In genomic region chr8:83902961-83903666, GRCm38 (mm10) we compare ENCODE assay signal across 8 mouse cellular contexts. TPM values are rescaled to one million over a fixed set of nuclear protein-coding genes. Genes with fewer than 3 reads are reported as not detected.
DNase-seq lines count a peak whose midpoint lies in the region; ATAC-seq and TF ChIP-seq lines count a peak whose summit lies in the region.

No protein-coding gene starts in this region.

- peak overlapping the region; percentile 84 for H3K4me3 ChIP-seq in layer of hippocampus, adult 2 months
- peak overlapping the region; percentile 71 for H3K4me3 ChIP-seq in forebrain, embryonic 13.5 days
- peak overlapping the region; percentile 14 for H3K4me3 ChIP-seq in limb, embryonic 15.5 days
- peak overlapping the region; percentile 67 for H3K4me3 ChIP-seq in neural tube, embryonic 15.5 days (replicated peaks)

- TF ChIP-seq CTCF in layer of hippocampus, adult 2 months (conservative IDR thresholded peaks at IDR 0.05): peak; percentile 64

- no peaks in the 10 kb centered on the region for H3K9me3 ChIP-seq in forebrain, embryonic 13.5 days (replicated peaks)
- H3K9me3 ChIP-seq in limb, embryonic 15.5 days: no peaks in the 10 kb centered on the region
- H3K9me3 ChIP-seq in neural tube, embryonic 15.5 days (replicated peaks): no peaks in the 10 kb centered on the region

- H3K9ac ChIP-seq in forebrain, embryonic 13.5 days: peak overlapping the region; percentile 92
- no peak overlapping the region for H3K9ac ChIP-seq in limb, embryonic 15.5 days
- H3K9ac ChIP-seq in neural tube, embryonic 15.5 days (replicated peaks): peak overlapping the region; percentile 24

- 10% methylated on average over 13 of the region's 13 CpGs for WGBS in forebrain, embryonic 13.5 days
- 10% methylated on average over 11 of the region's 13 CpGs for whole genome bisulfite sequencing in limb, embryonic 15.5 days
- 13% methylated on average over 12 of the region's 13 CpGs for whole genome bisulfite sequencing in neural tube, embryonic 15.5 days

- peaks cover 47% of the 10 kb centered on the region for H3K4me1 ChIP-seq in forebrain, embryonic 13.5 days
- peaks cover 61% of the 10 kb centered on the region for H3K4me1 ChIP-seq in limb, embryonic 15.5 days
- peaks cover 70% of the 10 kb centered on the region for H3K4me1 ChIP-seq in neural tube, embryonic 15.5 days

- H3K4me2 ChIP-seq in forebrain, embryonic 13.5 days: peak overlapping the region; percentile 77
- H3K4me2 ChIP-seq in limb, embryonic 15.5 days: peak overlapping the region; percentile 84
- H3K4me2 ChIP-seq in neural tube, embryonic 15.5 days: peak overlapping the region; percentile 82

- H3K27me3 ChIP-seq in forebrain, embryonic 13.5 days: no peaks in the 10 kb centered on the region
- H3K27me3 ChIP-seq in limb, embryonic 15.5 days: no peaks in the 10 kb centered on the region
- H3K27me3 ChIP-seq in neural tube, embryonic 15.5 days (replicated peaks): no peaks in the 10 kb centered on the region

- ATAC-seq in forebrain, embryonic 13.5 days: no peak
- ATAC-seq in limb, embryonic 15.5 days (ENCODE audit: insufficient number of reproducible peaks, low FRiP score, low TSS enrichment, low read depth): no peak
- ATAC-seq in neural tube, embryonic 15.5 days (ENCODE audit: low FRiP score): no peak
- ATAC-seq in frontal cortex, adult (ENCODE audit: low TSS enrichment): no peak

- DNase-seq in layer of hippocampus, adult 2 months (ENCODE audit: low spot score in 2 of 2): peak; percentile 57 to 73
- DNase-seq in layer of hippocampus, postnatal 14 days (ENCODE audit: low spot score in 2 of 2): no peak
- peak; percentile 66 for DNase-seq in brain, adult 2 months (ENCODE audit: low read depth, low spot score)
- no peak for DNase-seq in left cerebral cortex, adult 9 months (ENCODE audit: low spot score in 2 of 2)

- peaks cover 16% of the 10 kb centered on the region; the same call in 1 of the 2 replicates for H3K36me3 ChIP-seq in forebrain, embryonic 13.5 days (ENCODE audit: poor library complexity, severe bottlenecking)
- peaks cover 9% of the 10 kb centered on the region for H3K36me3 ChIP-seq in limb, embryonic 15.5 days
- no peaks in the 10 kb centered on the region; the same call in 1 of the 2 replicates for H3K36me3 ChIP-seq in neural tube, embryonic 15.5 days

- peak overlapping the region; percentile 51; the same call in 1 of the 2 replicates for H3K27ac ChIP-seq in layer of hippocampus, adult 2 months
- peak overlapping the region; percentile 10; the same call in 1 of the 2 replicates for H3K27ac ChIP-seq in forebrain, embryonic 13.5 days
- H3K27ac ChIP-seq in limb, embryonic 15.5 days: peak overlapping the region; percentile 47
- H3K27ac ChIP-seq in neural tube, embryonic 15.5 days (replicated peaks): no peak overlapping the region; the same call in 1 of the 2 replicates

RNA-seq across cellular contexts. Expression of gene Adgrl1, which starts 3.2 kb away (rescaled TPM):
- total RNA-seq in layer of hippocampus, adult 2 months (2021): 100 to 1,000 TPM; 328 to 329 TPM
- 100 to 1,000 TPM; 345 to 352 TPM for total RNA-seq in layer of hippocampus, postnatal 14 days (2021)
- polyA plus RNA-seq in forebrain, embryonic 13.5 days (2015; fragmentation: Nextera tagmentation; extraction: Ambion mirVana): 32.8 and 38.5 TPM in 2 replicates
- 17.2 and 23.5 TPM in 2 replicates for polyA plus RNA-seq in limb, embryonic 15.5 days (2015; fragmentation: Nextera tagmentation; extraction: Ambion mirVana)
- polyA plus RNA-seq in neural tube, embryonic 15.5 days (2015; fragmentation: Nextera tagmentation; extraction: Ambion mirVana): 43.0 and 54.1 TPM in 2 replicates

RNA-seq across cellular contexts. Expression of gene Gm10644, which starts 51.9 kb away (rescaled TPM):
- total RNA-seq in layer of hippocampus, adult 2 months (2021): under 1 TPM; 0.44 to 0.87 TPM
- under 1 TPM; 0.17 to 0.25 TPM for total RNA-seq in layer of hippocampus, postnatal 14 days (2021)
- polyA plus RNA-seq in forebrain, embryonic 13.5 days (2015; fragmentation: Nextera tagmentation; extraction: Ambion mirVana): 0.67 and 0.98 TPM in 2 replicates
- polyA plus RNA-seq in limb, embryonic 15.5 days (2015; fragmentation: Nextera tagmentation; extraction: Ambion mirVana): 0.35 and 0.37 TPM in 2 replicates
- polyA plus RNA-seq in neural tube, embryonic 15.5 days (2015; fragmentation: Nextera tagmentation; extraction: Ambion mirVana): 1.1 TPM in 2 replicates

RNA-seq across cellular contexts. Expression of gene Asf1b, which starts 52.2 kb away (rescaled TPM):
- total RNA-seq in layer of hippocampus, adult 2 months (2021): under 1 TPM; 0.44 to 0.82 TPM
- 1 to 10 TPM; 1.1 TPM for total RNA-seq in layer of hippocampus, postnatal 14 days (2021)
- 44.0 and 44.9 TPM in 2 replicates for polyA plus RNA-seq in forebrain, embryonic 13.5 days (2015; fragmentation: Nextera tagmentation; extraction: Ambion mirVana)
- 55.8 and 62.5 TPM in 2 replicates for polyA plus RNA-seq in limb, embryonic 15.5 days (2015; fragmentation: Nextera tagmentation; extraction: Ambion mirVana)
- polyA plus RNA-seq in neural tube, embryonic 15.5 days (2015; fragmentation: Nextera tagmentation; extraction: Ambion mirVana): 8.0 and 24.4 TPM in 2 replicates

Comparison
In these comparisons a context has a peak if more than half of its experiments do, and no peak if none do; other contexts are left out.
1. DNase-seq: peak in layer of hippocampus, adult 2 months (2 of 2) and brain, adult 2 months (single experiment); none in layer of hippocampus, postnatal 14 days (0 of 2) and left cerebral cortex, adult 9 months (0 of 2).
2. H3K4me3 ChIP-seq: peak in every context shown above with its lines; median percentile 84 in layer of hippocampus, adult 2 months; 71 in forebrain, embryonic 13.5 days; 67 in neural tube, embryonic 15.5 days; 14 in limb, embryonic 15.5 days.
3. Peak in every context shown above with its lines, with median percentiles within 50 percentile points of each other: H3K4me2 ChIP-seq.